Mouse (Mus musculus) small intestine, adult 2 months (tissue): ENCODE measurements around the gene Etv5.

ENCODE experiments used
- CTCF ChIP-seq: fragments of 200-500 bp; IDR thresholded peaks from 2 replicates; pipeline ENCODE4 v1.5.1; 2012; ENCODE audit warnings: low read depth, mild to moderate bottlenecking, control low read depth, inconsistent platforms, low read length, moderate library complexity, mixed read lengths; ENCODE audit not compliant: insufficient replicate concordance, insufficient read length; ENCODE audit errors: extremely low read depth
- POLR2A ChIP-seq: fragments of 200-500 bp; IDR thresholded peaks from 2 replicates; pipeline ENCODE4 v1.6.1; 2012; ENCODE audit warnings: low read depth, mild to moderate bottlenecking, control low read depth, inconsistent platforms, low read length, moderate library complexity

DNA sequence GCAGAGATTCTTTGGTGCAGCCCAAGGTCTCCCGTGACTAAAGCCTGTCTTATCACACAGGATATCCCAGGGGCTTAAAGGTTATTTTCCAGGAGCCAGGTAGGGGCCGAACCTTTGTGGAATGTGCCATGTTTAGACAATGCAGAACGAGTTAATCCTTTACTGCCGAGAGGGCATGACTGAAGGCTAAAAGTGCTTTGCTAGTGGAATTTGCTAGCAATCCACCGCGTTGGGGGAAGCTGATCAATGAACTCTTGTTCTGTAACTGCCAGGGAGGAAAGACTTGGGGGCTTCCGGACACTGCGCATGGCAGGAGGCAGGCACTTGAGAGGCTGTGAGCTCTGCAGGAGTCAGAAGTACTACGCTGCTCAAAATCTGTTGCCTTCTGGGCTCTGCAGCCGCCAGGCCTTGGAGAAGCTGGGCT, 66.8 kb downstream of the Etv5 start:
- TF ChIP-seq CTCF, result no peak
- no peak for TF ChIP-seq POLR2A
